Mouse (Mus musculus) kidney, postnatal 25 days (tissue): ENCODE measurements around the gene Epc2.

ENCODE experiments used
- DNase-seq, 2 experiments: peaks; one replicate each; pipeline ENCODE4 v3.0.0; 2021; ENCODE audit warnings: mixed read lengths in 2 of 2

Epc2 gene

DNA sequence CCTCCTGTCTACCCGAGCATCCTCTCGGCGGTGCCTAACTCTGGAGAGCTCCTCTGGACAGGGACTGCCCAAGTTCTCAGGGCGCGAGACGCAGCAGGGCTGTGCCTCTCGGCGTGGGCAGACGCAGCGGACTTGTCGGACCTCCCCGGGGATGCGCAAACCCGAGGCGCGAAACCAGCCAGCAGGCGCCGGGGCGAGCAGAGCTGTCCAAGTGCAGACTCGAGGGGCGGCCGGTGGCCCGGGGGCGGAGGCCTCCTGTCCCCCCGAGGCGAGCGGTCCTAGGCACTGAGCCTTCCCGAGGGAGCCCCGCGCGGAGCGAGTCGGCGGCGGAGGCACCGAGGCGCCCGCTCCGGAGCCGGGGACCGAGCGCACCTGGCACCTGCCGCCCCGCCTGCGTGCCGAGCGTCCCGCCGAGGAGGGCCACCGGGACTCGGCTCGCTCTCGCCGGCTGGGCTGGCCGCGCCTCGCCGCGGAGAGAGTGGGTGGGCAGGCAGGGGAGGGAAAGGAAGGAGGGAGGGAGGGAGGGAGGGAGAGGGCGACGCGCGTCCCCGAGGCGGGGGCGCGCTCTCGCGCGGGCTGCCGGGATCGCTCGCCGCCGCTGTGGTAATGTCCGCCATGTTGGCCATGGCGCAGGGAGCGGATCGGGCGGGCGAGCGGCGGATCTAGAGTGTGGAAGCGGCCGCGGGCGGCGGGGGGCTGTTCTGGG, at the start of gene Epc2:
Gene Epc2, plus strand, starts transcription at position 556 of the 706 bp plus-strand sequence.
- DNase-seq = peak; percentile 84 to 91

GRCm38 (mm10) chr2:49405954-49406353, 45.3 kb upstream of the Epc2 start:
- no peak for DNase-seq

DNA sequence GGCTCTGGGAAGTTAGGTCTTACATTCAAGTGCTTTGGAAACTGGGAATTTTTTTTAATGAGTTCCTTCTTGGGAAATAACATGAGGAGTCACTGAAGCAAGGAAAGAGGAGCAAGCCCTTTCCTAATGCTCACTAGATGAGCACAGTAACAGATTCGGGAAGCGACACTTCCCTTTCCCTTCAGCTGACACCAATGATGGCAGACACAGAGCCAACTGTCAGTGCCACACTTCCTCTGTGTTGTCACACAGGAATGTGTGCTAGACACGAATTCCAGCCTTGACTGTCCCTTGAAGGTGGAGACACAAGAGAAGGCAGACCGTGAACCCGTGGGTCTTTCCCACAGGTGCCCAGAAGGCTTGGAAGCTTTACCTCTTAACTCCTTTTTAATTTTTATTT, 39.6 kb upstream of the Epc2 start:
- DNase-seq = no peak

- DNase-seq = no peak
Observed at GRCm38 (mm10) chr2:49412576-49412975, 38.7 kb upstream of the Epc2 start.

DNA sequence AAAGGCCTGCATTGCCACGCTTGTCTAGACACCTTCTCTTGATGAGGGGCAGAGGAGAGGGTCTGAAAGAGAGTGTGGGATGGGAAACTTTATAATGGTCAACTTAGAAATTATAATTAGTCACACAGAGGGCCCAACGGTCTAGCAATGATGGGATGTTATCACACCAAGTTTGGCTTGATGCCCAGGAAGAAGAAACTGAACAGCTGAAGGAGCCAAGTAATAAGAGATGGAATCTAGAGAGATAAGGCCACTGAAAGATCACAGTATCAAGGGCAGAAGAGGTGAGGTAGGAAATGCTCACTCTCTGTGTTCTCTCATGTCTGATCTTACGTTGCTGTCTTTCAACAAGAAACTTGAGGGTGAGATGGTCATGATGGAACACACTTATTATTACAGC, 35.4 kb upstream of the Epc2 start:
- no peak for DNase-seq

DNA sequence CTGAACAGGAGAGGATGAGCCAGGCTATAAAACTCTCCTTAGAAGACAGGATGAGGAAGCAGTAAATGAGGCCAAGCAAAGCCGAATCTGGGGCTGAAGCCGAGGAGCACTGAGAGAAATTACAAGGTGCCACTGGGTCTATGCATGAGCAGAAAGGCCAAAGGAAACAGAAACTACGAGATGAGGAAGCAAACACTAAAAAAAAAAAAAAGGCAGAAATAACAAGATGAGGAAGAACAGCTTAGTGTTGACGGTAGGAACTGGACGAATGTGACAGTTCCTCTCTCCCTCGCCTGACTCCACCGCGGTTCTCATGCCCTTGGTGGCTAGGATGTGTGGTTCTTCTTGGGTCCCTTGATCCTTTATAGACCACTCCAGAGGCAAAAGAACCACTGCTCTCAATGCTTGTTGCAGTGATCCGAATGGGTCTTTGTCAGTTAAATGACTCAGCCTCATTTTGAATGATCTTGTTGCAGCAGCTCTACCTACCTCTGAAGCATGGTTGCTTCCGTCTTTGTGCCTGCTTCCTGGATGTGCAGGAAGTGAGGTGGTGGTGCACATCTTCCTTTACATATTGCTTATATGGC, 34.2 kb upstream of the Epc2 start:
- no peak for DNase-seq

GRCm38 (mm10) chr2:49420396-49420795, 30.9 kb upstream of the Epc2 start:
- DNase-seq = no peak

- peak in 1 of 2 experiments; percentile 38 for DNase-seq
Observed at GRCm38 (mm10) chr2:49423857-49424256, 27.4 kb upstream of the Epc2 start.

GRCm38 (mm10) chr2:49424788-49425187, 26.5 kb upstream of the Epc2 start:
- no peak for DNase-seq

DNA sequence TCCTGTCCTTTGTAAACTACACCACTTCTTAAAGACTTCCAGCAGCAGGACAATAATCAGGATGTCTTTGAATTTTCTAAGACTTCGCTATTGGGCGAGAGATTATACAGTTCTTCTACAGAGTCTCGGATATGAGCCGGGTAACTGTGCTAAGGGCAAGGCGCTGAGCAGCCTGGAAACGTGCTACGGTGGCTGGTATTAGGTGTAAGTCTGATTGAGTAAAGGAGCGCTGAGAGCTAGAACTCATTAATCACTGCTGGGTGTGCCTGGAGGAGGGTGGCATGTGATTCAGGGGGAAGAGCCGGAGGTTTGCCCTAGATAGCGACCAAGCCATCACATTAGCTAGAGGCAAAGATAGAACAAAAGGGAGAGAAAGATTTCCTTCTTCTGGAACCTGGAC, 25.1 kb upstream of the Epc2 start:
- DNase-seq = no peak

DNA sequence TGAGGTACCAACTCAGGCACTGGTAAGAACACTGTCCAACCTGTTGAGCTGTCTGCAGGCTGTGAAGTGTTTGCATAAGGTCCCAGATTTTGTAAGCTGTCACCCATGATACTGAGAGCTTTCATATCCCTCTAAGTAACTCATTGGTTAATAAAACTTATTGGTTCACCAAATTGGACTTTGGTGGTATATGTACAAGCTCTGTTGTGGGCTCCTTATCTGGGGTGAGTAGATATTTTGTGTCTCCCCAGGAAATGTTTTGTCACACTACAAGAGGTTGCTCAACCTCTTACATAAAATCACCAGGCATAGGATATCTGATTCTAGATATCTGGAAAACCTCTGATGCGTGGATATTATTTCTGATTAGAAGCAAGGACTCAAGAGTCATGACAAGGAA, 20.3 kb upstream of the Epc2 start:
- DNase-seq = no peak

- DNase-seq = no peak
Observed at GRCm38 (mm10) chr2:49433211-49433610, 18.1 kb upstream of the Epc2 start.

- DNase-seq = no peak
Observed at GRCm38 (mm10) chr2:49446238-49446637, 5.0 kb upstream of the Epc2 start.

GRCm38 (mm10) chr2:49447586-49448475, 3.5 kb upstream of the Epc2 start:
- peak; percentile 24 to 37 for DNase-seq

DNA sequence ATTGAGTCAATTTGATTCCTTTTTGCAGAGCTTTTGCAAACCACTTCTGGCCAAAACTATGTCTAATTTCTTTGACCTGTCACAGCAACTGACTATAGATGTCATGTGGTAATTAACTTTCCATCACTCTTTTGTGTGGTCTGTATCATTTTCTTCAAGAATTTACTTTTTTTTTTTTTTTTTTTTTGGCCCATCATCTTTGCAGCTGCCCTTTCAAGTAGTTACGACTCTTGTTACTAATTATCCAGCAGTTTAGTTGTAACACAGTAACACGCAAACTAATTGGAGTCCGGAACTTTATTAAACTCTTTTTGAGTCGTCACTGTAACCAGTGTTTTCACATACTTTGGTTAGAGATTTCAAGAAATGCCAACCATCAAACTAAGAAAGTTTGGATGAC, 819 bp upstream of the Epc2 start:
- no peak for DNase-seq

GRCm38 (mm10) chr2:49451637-49452211, 438 bp downstream of the Epc2 start:
- DNase-seq = peak; percentile 89 to 94

- peak; percentile 72 to 87 for DNase-seq
Observed at GRCm38 (mm10) chr2:49452451-49453081, 1.3 kb downstream of the Epc2 start.

GRCm38 (mm10) chr2:49457797-49458196, 6.5 kb downstream of the Epc2 start:
- DNase-seq = no peak

- DNase-seq = no peak
Observed at GRCm38 (mm10) chr2:49465672-49466222, 14.5 kb downstream of the Epc2 start.

GRCm38 (mm10) chr2:49467038-49467437, 15.8 kb downstream of the Epc2 start:
- no peak for DNase-seq

- DNase-seq = no peak
Observed at GRCm38 (mm10) chr2:49471188-49471587, 19.9 kb downstream of the Epc2 start.

DNA sequence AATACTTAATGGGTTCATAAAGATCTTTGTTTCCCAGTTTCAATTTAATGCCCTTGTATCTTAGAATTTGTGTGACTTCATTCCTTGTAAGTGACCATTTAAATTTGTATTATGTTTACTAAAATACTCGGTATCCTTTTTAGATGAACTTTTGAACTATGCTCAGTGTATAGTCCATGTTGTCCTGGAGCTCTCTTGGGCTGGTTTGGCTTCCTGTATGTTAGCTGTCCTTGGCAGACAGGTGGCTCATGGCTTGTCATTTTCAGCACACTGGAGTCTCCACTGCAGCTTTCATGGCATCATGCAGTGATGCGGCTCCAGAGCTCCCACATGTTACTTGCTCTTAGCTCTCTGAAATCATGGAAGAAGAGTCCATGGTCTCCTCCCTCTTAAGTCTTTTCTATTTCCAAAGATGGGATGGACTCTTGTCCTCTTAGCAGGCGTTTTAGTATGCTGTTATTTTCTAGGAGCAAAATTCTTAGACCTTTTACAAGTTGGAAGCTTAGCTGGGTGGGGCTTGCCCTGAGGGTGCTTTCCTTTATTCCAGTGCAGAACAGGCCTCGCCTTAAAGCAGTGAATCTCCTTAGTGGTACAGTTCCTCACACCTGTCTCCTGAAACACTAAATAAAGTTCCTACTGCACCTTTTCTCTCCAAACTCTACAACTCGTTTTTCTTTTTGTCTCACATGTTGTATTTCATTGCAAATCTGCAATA, 20.5 kb downstream of the Epc2 start:
- no peak for DNase-seq
